Mouse (Mus musculus) kidney, postnatal 0 days (tissue): Measurements from ENCODE around the gene Eml1. TPM values are rescaled to one million over a fixed set of nuclear protein-coding genes. Genes with fewer than 3 reads are reported as not detected.

Source experiments
- ATAC-seq: fragments of 200-750 bp; cut with Nextera tagmentation; replicated peaks from 2 replicates; pipeline ENCODE4 v1.8.0; 2017; ENCODE audit warnings: low read depth, moderate number of reproducible peaks, moderate TSS enrichment, moderate library complexity; ENCODE audit not compliant: low FRiP score
- DNase-seq: peaks from one replicate; pipeline ENCODE4 v3.0.0-alpha.2; 2016; ENCODE audit warnings: low spot score
- H3K27ac ChIP-seq: fragments of 300-500 bp; sonication (generic); 2 replicates; pipeline ENCODE4 v1.5.1; 2014; ENCODE audit warnings: mild to moderate bottlenecking
- H3K27me3 ChIP-seq: fragments of 300-500 bp; sonication (generic); 2 replicates; pipeline ENCODE4 v1.6.1; 2014; ENCODE audit warnings: low read length, mixed read lengths; ENCODE audit not compliant: insufficient read depth
- H3K36me3 ChIP-seq: fragments of 300-500 bp; sonication (generic); 2 replicates; pipeline ENCODE4 v1.6.1; 2014; ENCODE audit warnings: low read length, mixed read lengths; ENCODE audit not compliant: insufficient read depth
- H3K4me1 ChIP-seq: fragments of 300-500 bp; sonication (generic); replicated peaks from 2 replicates; pipeline ENCODE4 v1.6.1; 2014; ENCODE audit warnings: antibody characterized with exemption, low read length, mixed read lengths; ENCODE audit not compliant: insufficient read depth
- H3K4me2 ChIP-seq: fragments of 300-500 bp; sonication (generic); 2 replicates; pipeline ENCODE4 v1.6.1; 2014; ENCODE audit warnings: mild to moderate bottlenecking, low read length, moderate library complexity, mixed read lengths
- H3K4me3 ChIP-seq: fragments of 300-500 bp; sonication (generic); replicated peaks from 2 replicates; pipeline ENCODE4 v1.5.1; 2014; ENCODE audit warnings: low read depth, low read length
- H3K9ac ChIP-seq: fragments of 300-500 bp; sonication (generic); 2 replicates; pipeline ENCODE4 v1.6.1; 2014; ENCODE audit warnings: low read depth, low read length
- H3K9me3 ChIP-seq: fragments of 300-500 bp; sonication (generic); replicated peaks from 2 replicates; pipeline ENCODE4 v1.6.1; 2016; ENCODE audit warnings: low read length, inconsistent platforms, mixed read lengths
- CTCF ChIP-seq: IDR thresholded peaks from 2 replicates; pipeline ENCODE4 v1.5.1; 2016; ENCODE audit warnings: antibody characterized with exemption, low read depth, mild to moderate bottlenecking, moderate library complexity
- WGBS: fragments of 180-500 bp; shearing (Covaris S2); extraction: QIAGEN DNeasy Blood & Tissue Kit; methylation state at CpG from one replicate; pipeline ENCODE4 v1.1.7; 2014; 5-methylcytosine and 5-hydroxymethylcytosine counted together
- polyA plus RNA-seq: library from polyadenylated mRNA; unstranded; fragments of >200 nt; fragmentation: Nextera tagmentation; extraction: Ambion mirVana; gene quantifications from 2 replicates; pipeline ENCODE4 v1.2.1, GENCODE M21; 2015

Eml1 gene
- polyA plus RNA-seq, 1 experiment from 2014 or later, result 39.0 TPM

GRCm38 (mm10) chr12:108386476-108387232 lies 15.9 kb downstream of the Eml1 start:
- no peaks in the 10 kb centered on the region for H3K27me3 ChIP-seq
- TF ChIP-seq CTCF, result no peak
- no peaks in the 10 kb centered on the region for H3K9me3 ChIP-seq
- WGBS, result 42% methylated on average over 13 of the region's 13 CpGs
- H3K4me1 ChIP-seq, result 0 out of 2 replicates have a peak, but pooled peaks cover 3% of the 10 kb centered on the region
- no peaks in the 10 kb centered on the region for H3K36me3 ChIP-seq
- H3K27ac ChIP-seq, result no peak overlapping the region
- H3K9ac ChIP-seq, result no peak overlapping the region
- ATAC-seq (no peak), DNase-seq (peak; percentile 52)
- no peak overlapping the region for H3K4me2 ChIP-seq
- no peak overlapping the region for H3K4me3 ChIP-seq

- TF ChIP-seq CTCF, result no peak
- DNase-seq, result peak; percentile 62
- H3K4me1 ChIP-seq, result peaks cover 23% of the 10 kb centered on the region
- no peaks in the 10 kb centered on the region for H3K27me3 ChIP-seq
- 21% methylated on average over 3 of the region's 3 CpGs for WGBS
- no peaks in the 10 kb centered on the region for H3K9me3 ChIP-seq
- H3K36me3 ChIP-seq, result no peaks in the 10 kb centered on the region
- ATAC-seq, result no peak
- H3K27ac ChIP-seq, result no peak overlapping the region
- H3K4me2 ChIP-seq, result no peak overlapping the region
- H3K9ac ChIP-seq, result no peak overlapping the region
- H3K4me3 ChIP-seq, result no peak overlapping the region
Observed at GRCm38 (mm10) chr12:108389718-108390117, 19.0 kb downstream of the Eml1 start.

- 68% methylated on average over 12 of the region's 12 CpGs for WGBS
- no peak overlapping the region for H3K4me3 ChIP-seq
- H3K4me2 ChIP-seq, result no peak overlapping the region
- no peaks in the 10 kb centered on the region for H3K9me3 ChIP-seq
- no peaks in the 10 kb centered on the region for H3K36me3 ChIP-seq
- H3K9ac ChIP-seq, result no peak overlapping the region
- peaks cover 29% of the 10 kb centered on the region for H3K4me1 ChIP-seq
- DNase-seq (no peak), ATAC-seq (no peak)
- no peaks in the 10 kb centered on the region for H3K27me3 ChIP-seq
- H3K27ac ChIP-seq, result no peak overlapping the region
- TF ChIP-seq CTCF, result no peak
Observed at GRCm38 (mm10) chr12:108392254-108393044, 21.7 kb downstream of the Eml1 start.

- Histone ChIP-seq H3K36me3 (no peaks in the 10 kb centered on the region), H3K4me3 (no peak overlapping the region), H3K27me3 (no peaks in the 10 kb centered on the region), H3K9ac (no peak overlapping the region), H3K4me1 (peaks cover 32% of the 10 kb centered on the region), H3K4me2 (no peak overlapping the region), H3K27ac (peak overlapping the region; percentile 63; the same call in 1 of the 2 replicates), H3K9me3 (no peaks in the 10 kb centered on the region)
- ATAC-seq (no peak), DNase-seq (no peak)
- TF ChIP-seq CTCF, result no peak
- 62% methylated on average over 4 of the region's 4 CpGs for WGBS
Observed at GRCm38 (mm10) chr12:108393082-108393481, 22.3 kb downstream of the Eml1 start.

- TF ChIP-seq CTCF, result no peak
- no peak overlapping the region for H3K4me2 ChIP-seq
- H3K27ac ChIP-seq, result peak overlapping the region; percentile 63; the same call in 1 of the 2 replicates
- no peak overlapping the region for H3K9ac ChIP-seq
- no peaks in the 10 kb centered on the region for H3K27me3 ChIP-seq
- peak; percentile 88 for DNase-seq
- no peaks in the 10 kb centered on the region for H3K36me3 ChIP-seq
- WGBS, result 58% methylated on average over 4 of the region's 4 CpGs
- no peak; the same call in 1 of the 2 replicates for ATAC-seq
- peaks cover 32% of the 10 kb centered on the region for H3K4me1 ChIP-seq
- no peak overlapping the region for H3K4me3 ChIP-seq
- H3K9me3 ChIP-seq, result no peaks in the 10 kb centered on the region
Observed at GRCm38 (mm10) chr12:108393637-108394036, 22.9 kb downstream of the Eml1 start.

- Histone ChIP-seq H3K4me1 (peaks cover 32% of the 10 kb centered on the region), H3K36me3 (no peaks in the 10 kb centered on the region), H3K27me3 (no peaks in the 10 kb centered on the region), H3K9ac (no peak overlapping the region), H3K9me3 (no peaks in the 10 kb centered on the region), H3K4me3 (no peak overlapping the region), H3K4me2 (no peak overlapping the region), H3K27ac (peak overlapping the region; percentile 63; the same call in 1 of the 2 replicates)
- ATAC-seq (no peak), DNase-seq (no peak)
- 79% methylated on average over 17 of the region's 17 CpGs for WGBS
- TF ChIP-seq CTCF, result no peak
Observed at GRCm38 (mm10) chr12:108394534-108395284, 24.0 kb downstream of the Eml1 start.
